Mouse (Mus musculus): ENCODE data around the gene Zfp281.

Gene Zfp281

DNA sequence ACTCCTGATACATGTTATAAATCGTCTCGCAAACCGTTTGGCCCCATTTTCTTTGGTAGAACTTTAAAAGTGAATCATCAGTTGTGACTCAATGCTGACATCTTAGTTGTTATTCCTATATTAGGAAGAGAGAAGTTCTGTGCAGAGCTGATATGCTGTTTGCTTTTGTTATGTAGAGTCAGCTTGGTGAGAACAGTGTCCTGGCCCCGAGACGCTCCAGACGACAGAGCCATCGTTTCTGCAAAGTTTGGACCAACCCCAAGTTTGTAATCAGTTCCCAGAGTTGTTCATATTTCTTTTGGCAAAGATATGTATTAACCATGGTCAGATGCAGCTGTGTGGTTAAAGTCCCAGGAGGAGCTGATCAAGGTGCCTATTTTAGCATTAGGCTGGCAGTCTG, 31.9 kb downstream of the Zfp281 start:
- no peak for DNase-seq (ENCODE audit: low read depth, low spot score)

DNA sequence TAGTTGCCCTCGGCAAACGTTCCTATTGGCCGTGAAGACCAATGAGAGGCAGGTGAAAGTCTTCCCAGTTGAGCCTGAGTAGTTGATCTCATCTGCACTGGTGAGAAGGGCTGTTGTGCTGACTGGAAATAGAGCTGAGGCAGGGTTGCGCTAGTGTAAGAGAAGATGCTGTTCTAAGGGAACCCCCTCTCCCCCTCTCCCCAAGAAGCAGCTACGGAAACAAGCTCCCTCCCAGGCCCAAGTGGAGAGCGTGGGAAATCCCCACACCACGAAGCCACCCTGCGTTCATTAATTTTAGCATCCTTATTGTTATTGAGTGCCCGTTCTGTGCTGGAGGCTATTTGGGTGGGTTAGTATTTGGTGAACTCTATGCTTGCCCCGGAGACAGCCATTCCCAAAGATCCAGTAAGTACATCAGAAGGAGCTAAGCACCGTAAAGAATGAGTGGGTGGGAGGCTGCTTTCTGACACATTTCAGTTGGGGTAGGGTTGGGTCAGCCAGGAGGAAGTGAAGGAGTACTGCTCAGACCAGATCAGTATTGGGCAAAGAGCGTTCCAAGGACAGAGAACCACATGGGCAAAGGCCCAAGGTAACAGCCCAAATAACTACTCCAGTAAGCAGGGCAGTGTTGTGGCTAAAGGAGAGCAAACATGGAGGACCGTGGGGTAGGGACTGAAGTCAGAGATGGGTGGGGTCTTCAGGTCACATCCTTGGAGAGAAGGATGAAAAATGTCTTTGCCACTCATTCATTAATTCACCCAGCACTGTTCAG, 33.9 kb downstream of the Zfp281 start:
- no peak for DNase-seq (ENCODE audit: low read depth, low spot score)

GRCm38 (mm10) chr1:136659337-136659736, 34.6 kb downstream of the Zfp281 start:
- no peak for DNase-seq (ENCODE audit: low read depth, low spot score)

DNA sequence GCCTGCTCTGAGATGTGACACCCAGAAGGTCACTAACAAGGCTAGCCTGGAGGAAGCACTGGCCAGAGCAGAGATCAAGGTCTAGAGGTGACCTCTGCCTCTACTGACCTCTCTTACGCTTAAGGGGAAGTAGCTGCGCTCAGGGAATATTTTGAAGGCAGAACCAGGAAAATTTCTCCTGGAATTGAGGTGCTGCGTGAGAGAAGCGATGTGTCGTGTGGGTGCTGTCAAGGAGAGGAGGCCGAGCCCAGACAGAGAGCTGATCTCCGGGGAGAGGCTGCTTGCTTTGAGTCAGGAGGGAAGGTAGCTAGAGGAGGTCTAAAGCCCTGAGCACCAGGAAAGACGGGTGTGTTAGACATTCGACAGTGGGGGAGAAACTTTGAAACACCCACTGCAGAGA, 35.2 kb downstream of the Zfp281 start:
- no peak for DNase-seq (ENCODE audit: low read depth, low spot score)

DNA sequence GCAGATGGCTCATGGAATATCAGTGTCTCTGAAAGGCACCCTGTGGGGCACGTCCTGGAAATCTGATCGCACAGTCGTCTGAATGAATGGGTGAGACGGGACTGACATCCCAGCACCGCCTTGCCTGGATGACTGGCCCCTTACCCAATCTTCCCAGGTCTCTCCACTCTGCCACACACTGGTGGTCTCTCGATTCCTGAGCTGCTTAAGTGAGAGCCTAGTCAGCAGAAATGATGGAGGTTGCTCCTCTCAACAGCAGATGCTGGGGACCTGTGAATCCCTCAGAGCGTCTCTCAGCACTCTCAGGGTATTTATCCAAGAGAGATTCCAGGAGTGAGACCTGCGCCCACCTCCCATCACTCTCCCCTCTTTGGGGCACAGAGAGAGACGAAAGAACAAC, 36.8 kb downstream of the Zfp281 start:
- DNase-seq (ENCODE audit: low read depth, low spot score), result no peak

DNA sequence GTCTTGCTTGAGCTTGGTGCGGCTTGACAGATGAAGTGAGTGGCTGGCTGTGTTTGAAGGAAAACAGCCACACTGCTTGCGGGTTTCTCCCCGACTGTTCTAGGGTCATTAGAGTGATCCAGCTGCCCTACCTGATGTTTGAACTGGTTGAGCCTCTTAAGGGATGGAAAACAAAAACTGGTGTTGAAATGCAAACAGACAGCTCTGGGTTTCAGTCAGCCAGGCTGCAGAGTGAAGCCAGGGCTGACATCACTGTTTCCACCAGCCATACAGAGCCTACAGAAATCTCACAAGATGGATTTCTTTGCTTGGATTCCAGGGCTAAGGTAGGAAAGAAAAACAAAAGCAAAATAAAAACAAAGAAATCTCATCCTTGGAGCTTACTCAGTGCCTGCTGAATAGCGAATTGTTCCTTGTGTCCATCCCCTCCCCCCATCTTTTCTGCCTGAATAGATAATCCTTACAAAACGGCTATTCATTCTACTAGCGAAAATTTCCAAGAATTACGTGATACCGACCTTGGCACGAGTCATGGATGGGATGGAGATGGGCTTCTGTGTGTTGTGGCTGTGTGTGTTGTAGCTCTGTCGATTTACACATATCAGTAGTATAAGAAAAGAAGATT, 37.4 kb downstream of the Zfp281 start:
- DNase-seq (ENCODE audit: low read depth, low spot score), result no peak

GRCm38 (mm10) chr1:136664921-136665582, 40.4 kb downstream of the Zfp281 start:
- no peak for DNase-seq (ENCODE audit: low read depth, low spot score)

- DNase-seq (ENCODE audit: low read depth, low spot score), result no peak
Observed at GRCm38 (mm10) chr1:136666513-136666912, 41.8 kb downstream of the Zfp281 start.

DNA sequence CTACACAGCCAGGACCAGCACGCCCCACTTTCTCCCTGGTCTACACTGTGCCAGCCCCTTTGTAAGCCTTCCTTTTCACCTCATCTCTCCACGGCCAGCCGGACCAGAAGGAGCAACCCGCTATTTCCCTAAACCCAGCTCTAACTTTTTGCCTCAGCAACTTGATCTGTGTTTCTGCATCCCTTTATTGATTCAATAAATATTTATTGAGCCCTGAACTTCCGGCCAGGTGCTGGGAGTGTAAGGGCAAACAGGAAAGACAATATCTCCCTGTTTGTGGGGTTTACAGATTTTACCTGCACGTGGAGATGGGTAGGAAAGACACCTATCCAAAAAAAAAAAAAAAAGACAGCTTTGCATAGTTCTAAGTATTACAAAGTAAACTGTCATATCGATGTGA, 45.2 kb downstream of the Zfp281 start:
- no peak for DNase-seq (ENCODE audit: low read depth, low spot score)

GRCm38 (mm10) chr1:136670421-136670820, 45.7 kb downstream of the Zfp281 start:
- DNase-seq (ENCODE audit: low read depth, low spot score), result no peak

GRCm38 (mm10) chr1:136671767-136672434, 47.2 kb downstream of the Zfp281 start:
- no peak for DNase-seq (ENCODE audit: low read depth, low spot score)

GRCm38 (mm10) chr1:136672564-136672963, 47.9 kb downstream of the Zfp281 start:
- no peak for DNase-seq (ENCODE audit: low read depth, low spot score)

DNA sequence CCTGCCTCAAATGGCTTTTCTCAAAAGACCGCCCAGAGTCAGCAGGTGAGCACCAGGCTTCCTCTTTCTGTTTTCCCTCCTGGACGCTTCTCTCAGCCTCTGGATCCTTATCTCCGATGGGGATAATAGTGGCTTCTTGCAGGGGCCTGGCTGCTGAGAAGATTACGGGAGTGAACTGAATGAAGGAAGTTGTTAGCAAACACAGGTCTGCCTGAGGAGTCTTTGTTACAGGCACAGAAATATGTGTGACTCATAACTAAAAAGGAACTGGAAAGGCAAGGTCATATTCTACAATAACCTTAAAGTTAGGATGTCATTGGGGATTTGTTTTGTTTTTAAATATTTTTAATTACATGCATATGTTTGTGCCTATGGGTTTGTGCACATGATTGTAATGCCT, 48.6 kb downstream of the Zfp281 start:
- DNase-seq (ENCODE audit: low read depth, low spot score), result no peak

DNA sequence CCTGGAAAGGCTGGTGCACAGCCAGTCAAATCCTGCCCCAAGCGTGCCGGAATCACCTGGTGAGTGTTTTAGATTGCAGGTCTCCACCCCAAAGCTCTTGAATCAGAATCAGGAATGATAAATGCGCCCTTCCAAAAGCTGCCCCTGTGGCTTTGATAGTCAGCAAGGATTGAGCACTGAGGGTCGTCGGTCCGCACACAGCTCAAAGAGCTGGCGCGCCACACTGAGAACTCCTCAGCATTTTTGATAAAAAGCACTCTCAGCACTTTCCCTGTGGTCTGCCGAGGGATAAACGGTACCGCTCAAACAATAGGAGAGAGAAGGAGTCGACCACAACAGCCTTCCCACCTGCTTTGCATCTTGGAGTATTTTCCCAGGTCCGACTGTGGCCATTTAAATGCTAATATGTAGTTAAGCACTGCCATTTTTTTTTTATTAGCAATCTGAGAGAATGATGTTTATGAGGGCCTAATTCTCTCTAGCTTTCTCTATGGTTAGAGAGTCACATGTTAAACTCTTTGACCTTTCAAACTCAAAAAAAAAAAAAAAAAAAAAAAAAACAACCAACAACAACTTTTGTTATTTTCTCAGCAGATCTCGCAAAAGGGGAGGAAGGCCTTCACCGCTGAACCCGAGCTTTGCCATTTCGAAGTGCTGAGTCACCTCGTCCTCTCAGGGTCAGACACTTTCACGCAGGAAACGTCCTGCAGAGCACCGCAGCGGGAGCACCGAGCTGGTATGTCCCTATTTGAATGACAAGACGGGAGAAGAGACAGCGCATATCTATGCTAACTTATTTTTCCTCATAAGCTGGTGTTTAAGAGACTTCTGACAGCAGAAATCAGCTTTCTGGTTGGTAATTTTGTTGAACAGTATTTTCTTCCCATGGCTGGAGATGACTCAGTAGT, 50.1 kb downstream of the Zfp281 start:
- DNase-seq (ENCODE audit: low read depth, low spot score), result no peak

DNA sequence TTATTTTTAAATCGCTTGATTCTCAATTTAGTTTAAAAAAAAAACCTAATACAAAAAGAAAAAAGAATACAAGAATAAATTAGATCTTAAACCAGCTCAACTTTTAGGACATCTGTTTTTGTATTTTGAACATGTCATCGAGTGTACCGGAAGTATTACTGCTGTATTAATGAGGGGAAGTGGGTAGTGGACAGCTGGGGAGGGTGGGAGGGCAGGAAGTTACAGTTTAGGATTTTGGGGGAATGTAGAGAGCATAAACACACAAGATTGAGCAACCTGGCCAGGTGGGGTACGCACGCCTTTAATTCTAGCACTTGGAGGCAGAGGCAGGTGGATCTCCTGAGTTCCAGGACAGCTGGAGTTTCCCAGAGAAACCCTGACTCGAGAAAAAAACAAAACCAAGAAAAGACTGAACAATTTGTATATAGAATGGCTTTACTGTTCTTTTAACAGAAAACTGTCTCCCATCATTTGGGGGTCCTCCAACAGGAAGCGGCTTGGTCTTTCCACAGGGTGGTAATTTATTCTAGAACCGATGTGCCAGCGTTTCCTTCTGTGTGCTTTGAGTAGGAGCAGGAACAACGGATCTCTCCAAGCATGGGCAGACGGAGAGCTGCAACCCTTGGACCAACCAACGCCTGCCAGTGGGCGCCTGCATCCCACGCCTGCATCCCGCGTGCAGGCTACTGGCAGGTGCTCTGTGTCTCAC, 51.2 kb downstream of the Zfp281 start:
- no peak for DNase-seq (ENCODE audit: low read depth, low spot score)

GRCm38 (mm10) chr1:136676445-136676755, 51.7 kb downstream of the Zfp281 start:
- no peak for DNase-seq (ENCODE audit: low read depth, low spot score)

DNA sequence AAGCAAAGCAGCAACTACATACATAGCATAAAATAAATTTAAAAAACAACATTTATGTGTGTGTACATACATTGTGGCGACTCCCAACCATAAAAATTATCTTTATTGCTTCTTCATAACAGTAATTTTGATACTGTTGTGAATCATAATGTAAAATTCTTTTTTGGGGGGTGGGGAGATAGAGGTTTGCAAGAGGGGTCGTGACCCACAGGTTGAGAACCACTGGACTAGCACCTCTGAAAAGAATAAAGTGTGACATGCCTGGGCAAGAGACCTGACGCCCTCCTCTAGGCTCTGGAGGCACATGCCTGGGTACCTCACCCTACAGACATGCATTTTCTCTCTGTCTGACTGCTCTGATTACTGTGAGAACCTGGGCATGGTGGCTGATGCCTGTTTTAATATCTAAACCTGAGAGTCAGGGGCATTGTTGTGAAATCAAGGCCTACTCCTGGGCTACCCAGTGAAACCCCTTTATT, 53.2 kb downstream of the Zfp281 start:
- DNase-seq (ENCODE audit: low read depth, low spot score), result no peak

GRCm38 (mm10) chr1:136678836-136679235, 54.1 kb downstream of the Zfp281 start:
- no peak for DNase-seq (ENCODE audit: low read depth, low spot score)

Measured in embryo, embryonic 11.5 days (tissue).